Mouse (Mus musculus) heart, embryonic 16.5 days (tissue): Measurements from ENCODE around the gene Atg7. TPM values are rescaled to one million over a fixed set of nuclear protein-coding genes. Genes with fewer than 3 reads are reported as not detected.

Experiments used
- ATAC-seq: fragments of 200-750 bp; cut with Nextera tagmentation; replicated peaks from 2 replicates; pipeline ENCODE4 v1.8.0; 2017; ENCODE audit warnings: moderate number of reproducible peaks; ENCODE audit not compliant: insufficient read depth, low FRiP score; ENCODE audit errors: extremely low read depth
- H3K27ac ChIP-seq: fragments of 300-500 bp; sonication (generic); 2 replicates; pipeline ENCODE4 v1.5.1; 2014; ENCODE audit warnings: mild to moderate bottlenecking, low read length, control low read depth, moderate library complexity
- H3K27me3 ChIP-seq: fragments of 300-500 bp; sonication (generic); 2 replicates; pipeline ENCODE4 v1.6.1; 2014; ENCODE audit warnings: low read length, mixed read lengths; ENCODE audit not compliant: control insufficient read depth, insufficient read depth
- H3K36me3 ChIP-seq: fragments of 300-500 bp; sonication (generic); 2 replicates; pipeline ENCODE4 v1.6.1; 2014; ENCODE audit not compliant: control insufficient read depth, insufficient read depth
- H3K4me1 ChIP-seq: fragments of 300-500 bp; sonication (generic); 2 replicates; pipeline ENCODE4 v1.6.1; 2014; ENCODE audit warnings: low read length, mixed read lengths; ENCODE audit not compliant: control insufficient read depth, insufficient read depth
- H3K4me2 ChIP-seq: fragments of 300-500 bp; sonication (generic); 2 replicates; pipeline ENCODE4 v1.6.1; 2014; ENCODE audit warnings: low read depth, mild to moderate bottlenecking, control low read depth, low read length
- H3K4me3 ChIP-seq: fragments of 300-500 bp; sonication (generic); 2 replicates; pipeline ENCODE4 v1.5.1; 2014; ENCODE audit warnings: mild to moderate bottlenecking, control low read depth, low read length
- H3K9ac ChIP-seq: fragments of 300-500 bp; sonication (generic); 2 replicates; pipeline ENCODE4 v1.6.1; 2014; ENCODE audit warnings: low read length, control low read depth
- H3K9me3 ChIP-seq: fragments of 300-500 bp; sonication (generic); replicated peaks from 2 replicates; pipeline ENCODE4 v1.6.1; 2016; ENCODE audit warnings: low read length; ENCODE audit not compliant: control insufficient read depth
- WGBS: fragments of 180-500 bp; shearing (Covaris S2); extraction: QIAGEN DNeasy Blood & Tissue Kit; methylation state at CpG from one replicate; pipeline ENCODE4 v1.1.7; 2014; 5-methylcytosine and 5-hydroxymethylcytosine counted together
- polyA plus RNA-seq: library from polyadenylated mRNA; unstranded; fragments of >200 nt; fragmentation: Nextera tagmentation; extraction: Ambion mirVana; gene quantifications from 2 replicates; pipeline ENCODE4 v1.2.1, GENCODE M21; 2015

Gene Atg7
- polyA plus RNA-seq, 1 experiment from 2014 or later: 17.1 TPM

DNA sequence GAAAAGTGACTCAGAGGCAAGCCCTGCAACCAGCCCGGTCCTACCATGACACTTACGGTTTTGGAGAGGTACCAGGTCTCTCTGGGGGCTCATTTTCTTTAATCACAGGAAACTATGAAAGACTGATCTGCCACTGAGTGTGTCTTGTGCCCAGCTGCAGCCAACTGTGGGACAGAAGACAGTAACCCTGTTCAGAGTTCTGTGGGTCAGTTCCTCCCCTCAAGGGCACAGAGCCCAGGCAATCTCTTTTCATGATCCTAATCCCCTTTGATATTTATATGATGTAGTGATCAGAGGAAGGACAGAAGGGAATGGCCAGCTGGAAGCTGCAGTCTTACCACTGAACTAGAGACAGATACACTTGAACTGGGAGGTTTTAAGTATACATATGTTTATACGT, 92.2 kb downstream of the Atg7 start:
- H3K4me2 ChIP-seq: no peak overlapping the region
- H3K9ac ChIP-seq: no peak overlapping the region
- no peak for ATAC-seq
- H3K9me3 ChIP-seq: no peaks in the 10 kb centered on the region
- H3K27me3 ChIP-seq: 0 out of 2 replicates have a peak, but pooled peaks cover 2% of the 10 kb centered on the region
- no peak overlapping the region for H3K4me3 ChIP-seq
- H3K4me1 ChIP-seq: peaks cover 3% of the 10 kb centered on the region
- 81% methylated on average over 3 of the region's 3 CpGs for WGBS
- H3K27ac ChIP-seq: no peak overlapping the region
- H3K36me3 ChIP-seq: no peaks in the 10 kb centered on the region

DNA sequence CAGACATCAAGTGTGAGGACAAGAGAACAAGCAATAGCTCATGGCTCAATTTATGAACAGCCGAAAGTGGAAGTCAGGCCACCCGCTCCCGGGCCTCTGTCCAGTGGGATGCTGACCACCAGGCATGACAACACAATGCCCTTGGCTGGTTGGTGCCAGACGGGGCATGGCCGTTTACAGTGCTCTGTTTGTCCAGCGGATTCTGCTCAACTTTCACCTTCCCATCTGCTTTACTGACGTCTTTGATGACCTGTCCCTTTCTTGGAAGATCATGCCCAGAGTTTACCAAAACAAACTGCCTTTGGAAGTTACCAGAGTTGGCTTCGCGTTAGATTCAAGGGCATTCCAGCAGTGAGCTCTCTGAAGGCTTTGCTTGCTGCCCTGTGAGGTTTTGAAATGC, 93.5 kb downstream of the Atg7 start:
- H3K36me3 ChIP-seq: no peaks in the 10 kb centered on the region
- 0 out of 2 replicates have a peak, but pooled peaks cover 2% of the 10 kb centered on the region for H3K27me3 ChIP-seq
- H3K4me1 ChIP-seq: peaks cover 3% of the 10 kb centered on the region
- H3K4me2 ChIP-seq: no peak overlapping the region
- H3K4me3 ChIP-seq: no peak overlapping the region
- no peak overlapping the region for H3K27ac ChIP-seq
- H3K9me3 ChIP-seq: no peaks in the 10 kb centered on the region
- no peak overlapping the region for H3K9ac ChIP-seq
- WGBS: 89% methylated on average over 9 of the region's 9 CpGs
- ATAC-seq: no peak

DNA sequence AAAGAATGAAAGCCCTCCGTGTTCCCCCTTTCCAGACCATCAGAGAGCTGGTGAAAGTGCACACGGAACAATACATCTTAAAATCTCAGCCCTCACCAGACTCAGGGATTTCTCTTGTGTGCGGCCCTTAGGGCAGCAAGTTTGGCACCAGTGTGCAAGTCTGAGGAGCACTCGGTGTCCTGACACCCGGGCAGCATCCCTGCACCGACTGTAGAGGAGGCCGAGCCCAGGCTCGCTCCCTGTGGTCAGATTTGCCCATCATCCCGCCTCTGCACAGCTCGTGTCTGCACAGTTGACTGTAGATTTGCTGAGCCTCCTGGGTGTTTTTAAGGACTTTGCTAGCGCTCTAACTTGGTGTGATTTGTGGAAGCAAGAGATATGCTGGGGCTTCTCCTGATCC, 94.3 kb downstream of the Atg7 start:
- 85% methylated on average over 11 of the region's 11 CpGs for WGBS
- Histone ChIP-seq H3K9me3 (no peaks in the 10 kb centered on the region), H3K4me2 (no peak overlapping the region), H3K9ac (no peak overlapping the region), H3K27me3 (0 out of 2 replicates have a peak, but pooled peaks cover 2% of the 10 kb centered on the region), H3K4me1 (peaks cover 3% of the 10 kb centered on the region), H3K4me3 (no peak overlapping the region), H3K27ac (no peak overlapping the region), H3K36me3 (no peaks in the 10 kb centered on the region)
- no peak for ATAC-seq

DNA sequence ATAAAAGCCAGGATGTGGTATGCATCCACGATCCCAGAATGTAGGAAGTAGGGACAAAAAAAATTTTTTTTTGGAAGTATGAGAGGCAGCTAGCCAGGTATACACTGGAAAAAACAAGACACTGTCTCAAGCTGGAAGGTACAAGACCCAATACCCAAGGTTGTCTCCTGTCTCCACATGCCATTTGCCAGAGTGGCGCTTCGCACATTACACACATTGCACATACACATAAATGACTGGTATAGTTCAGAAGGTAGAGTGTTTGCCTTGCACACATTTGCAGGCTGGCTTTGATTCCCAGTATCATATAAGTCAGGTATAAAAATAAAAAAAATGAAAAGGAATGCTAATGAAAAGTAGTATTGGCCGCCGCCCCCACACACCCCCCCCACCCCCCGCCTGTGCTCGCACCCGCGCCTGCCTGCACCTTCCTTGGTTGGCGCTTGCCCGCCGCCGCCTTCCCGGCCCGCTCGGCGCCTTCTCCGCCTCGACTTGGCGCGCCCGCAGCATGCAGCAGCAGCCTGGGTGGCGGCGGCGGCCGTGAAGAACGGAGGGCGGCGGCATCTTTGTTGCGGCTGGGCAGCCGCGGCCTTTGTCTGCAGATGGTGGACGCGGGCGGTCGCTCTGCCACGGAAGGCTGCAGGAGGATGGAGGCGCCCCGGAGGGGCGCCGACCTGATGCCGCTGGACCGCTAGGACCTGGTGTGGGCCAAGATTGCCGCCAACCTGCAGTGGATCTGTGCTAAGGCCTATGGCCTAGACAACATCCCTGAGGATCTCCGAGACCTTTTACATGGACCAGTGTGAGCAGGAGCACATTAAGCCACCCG, 95.2 kb downstream of the Atg7 start:
- no peak overlapping the region for H3K27ac ChIP-seq
- ATAC-seq: no peak
- 12% methylated on average over 46 of the region's 46 CpGs for WGBS
- peaks cover 3% of the 10 kb centered on the region for H3K4me1 ChIP-seq
- H3K4me2 ChIP-seq: peak overlapping the region; percentile 77
- peak overlapping the region; percentile 48 for H3K4me3 ChIP-seq
- peak overlapping the region; percentile 64 for H3K9ac ChIP-seq
- 0 out of 2 replicates have a peak, but pooled peaks cover 2% of the 10 kb centered on the region for H3K27me3 ChIP-seq
- H3K9me3 ChIP-seq: no peaks in the 10 kb centered on the region
- no peaks in the 10 kb centered on the region for H3K36me3 ChIP-seq

DNA sequence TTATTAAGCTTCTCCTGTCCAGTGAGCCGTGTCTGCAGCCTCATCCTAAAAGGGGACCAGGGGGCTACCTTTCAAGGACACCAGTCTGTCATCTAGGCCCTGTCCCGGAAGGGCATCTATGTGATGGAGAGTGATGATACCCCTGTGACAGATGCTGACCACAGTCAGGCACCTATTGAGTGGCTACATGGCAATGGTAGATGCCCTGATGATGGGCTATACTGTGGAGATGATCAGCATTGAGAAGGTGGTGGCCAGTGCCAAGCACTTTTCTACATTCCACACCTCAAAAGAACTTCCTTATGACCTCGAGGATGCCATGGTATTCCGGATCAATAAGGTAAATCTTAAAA, 95.8 kb downstream of the Atg7 start:
- no peak overlapping the region; the same call in none of the 2 replicates for H3K4me3 ChIP-seq
- no peaks in the 10 kb centered on the region for H3K36me3 ChIP-seq
- no peak for ATAC-seq
- 88% methylated on average over 4 of the region's 4 CpGs for whole genome bisulfite sequencing
- H3K4me2 ChIP-seq: peak overlapping the region; percentile 77
- no peak overlapping the region for H3K27ac ChIP-seq
- no peaks in the 10 kb centered on the region for H3K9me3 ChIP-seq
- H3K27me3 ChIP-seq: 0 out of 2 replicates have a peak, but pooled peaks cover 2% of the 10 kb centered on the region
- H3K9ac ChIP-seq: no peak overlapping the region
- peaks cover 3% of the 10 kb centered on the region for H3K4me1 ChIP-seq

DNA sequence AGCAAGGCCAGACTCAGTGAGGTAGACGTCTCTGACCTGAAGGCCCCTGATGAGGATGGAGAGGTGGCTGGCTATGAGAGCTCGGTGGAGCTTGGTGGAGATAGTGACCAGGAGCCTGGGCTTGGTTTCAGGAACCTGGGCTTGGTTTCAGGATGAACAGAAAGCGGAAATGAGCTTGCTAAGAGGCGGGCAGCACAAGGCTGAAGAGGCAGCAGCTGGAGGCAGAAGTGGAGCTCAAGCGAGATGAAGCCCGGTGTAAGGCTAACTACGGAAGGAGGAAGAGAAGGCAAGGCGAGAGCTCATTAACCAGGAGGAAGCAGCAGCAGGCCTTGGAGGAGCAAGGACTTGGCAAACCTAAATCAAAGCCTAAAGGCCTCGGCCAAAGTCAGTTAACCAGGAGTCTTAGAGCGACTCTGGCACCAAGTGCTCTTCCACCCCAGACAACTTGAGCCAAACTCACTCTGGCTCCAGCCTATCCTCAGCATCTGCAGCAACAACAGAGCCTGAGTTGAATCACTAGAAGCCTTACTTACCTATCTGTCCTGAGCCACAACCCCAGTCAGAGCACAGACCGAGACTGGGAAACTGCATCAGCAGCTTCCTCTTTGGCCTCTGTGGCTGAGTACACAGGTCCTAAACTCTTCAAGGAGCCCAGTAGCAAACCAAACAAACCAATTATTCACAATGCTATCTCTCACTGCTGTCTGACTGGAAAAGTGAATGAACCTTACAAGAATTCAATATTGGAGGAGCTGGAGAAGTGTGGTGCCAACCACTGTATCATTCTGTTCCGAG, 99.5 kb downstream of the Atg7 start:
- Histone ChIP-seq H3K36me3 (no peaks in the 10 kb centered on the region), H3K4me1 (peaks cover 3% of the 10 kb centered on the region), H3K27ac (no peak overlapping the region), H3K9ac (no peak overlapping the region), H3K9me3 (no peaks in the 10 kb centered on the region), H3K4me2 (no peak overlapping the region), H3K27me3 (no peaks in the 10 kb centered on the region), H3K4me3 (no peak overlapping the region)
- ATAC-seq: no peak
- WGBS: 82% methylated on average over 12 of the region's 12 CpGs

DNA sequence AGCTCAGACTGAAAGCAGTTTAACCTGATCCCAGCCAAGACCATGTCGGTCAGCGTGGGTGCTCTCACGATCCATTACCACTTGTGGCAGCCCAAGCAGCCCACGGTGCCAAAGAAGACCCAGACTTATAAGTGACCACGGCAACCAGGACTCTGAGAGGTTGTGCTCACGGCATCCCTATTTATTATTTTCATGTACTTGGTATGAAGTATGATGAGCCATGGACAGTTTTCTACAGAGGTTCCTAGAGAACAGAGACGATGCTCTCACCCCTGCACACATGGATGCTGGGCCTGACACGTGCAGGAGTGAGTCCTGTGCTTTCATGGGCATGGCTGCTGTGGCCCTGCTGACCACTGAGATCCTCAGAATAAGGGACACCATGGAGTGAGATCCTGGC, 100.2 kb downstream of the Atg7 start:
- H3K36me3 ChIP-seq: no peaks in the 10 kb centered on the region
- no peak overlapping the region for H3K27ac ChIP-seq
- no peak overlapping the region for H3K9ac ChIP-seq
- 87% methylated on average over 8 of the region's 8 CpGs for WGBS
- H3K9me3 ChIP-seq: no peaks in the 10 kb centered on the region
- no peak for ATAC-seq
- H3K4me1 ChIP-seq: peaks cover under 1% of the 10 kb centered on the region; the same call in 1 of the 2 replicates
- no peaks in the 10 kb centered on the region for H3K27me3 ChIP-seq
- H3K4me3 ChIP-seq: no peak overlapping the region
- no peak overlapping the region for H3K4me2 ChIP-seq

DNA sequence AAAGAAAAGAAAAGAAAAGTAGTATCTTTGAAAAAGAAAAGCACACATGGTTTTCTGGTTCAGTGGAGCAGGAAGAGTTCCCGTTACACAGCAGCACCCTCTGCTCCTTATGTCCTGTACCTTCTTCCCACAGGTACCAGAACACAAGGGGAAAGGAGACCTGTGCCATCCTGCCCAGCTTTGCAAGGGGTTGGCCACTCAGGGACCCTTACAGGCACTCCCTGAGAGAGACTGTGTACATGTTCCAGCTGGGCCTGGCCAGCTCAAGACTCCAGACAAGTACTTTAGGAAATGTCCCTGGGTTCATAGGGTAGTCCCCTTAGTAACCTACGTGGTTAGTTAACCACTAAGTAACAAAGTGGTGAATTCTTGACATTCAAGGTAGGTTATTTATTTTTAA, 100.9 kb downstream of the Atg7 start:
- WGBS: 84% methylated on average over 2 of the region's 2 CpGs
- Histone ChIP-seq H3K9ac (no peak overlapping the region), H3K27ac (no peak overlapping the region), H3K4me2 (no peak overlapping the region), H3K4me1 (no peaks in the 10 kb centered on the region), H3K4me3 (no peak overlapping the region), H3K36me3 (no peaks in the 10 kb centered on the region), H3K9me3 (no peaks in the 10 kb centered on the region), H3K27me3 (no peaks in the 10 kb centered on the region)
- no peak for ATAC-seq

DNA sequence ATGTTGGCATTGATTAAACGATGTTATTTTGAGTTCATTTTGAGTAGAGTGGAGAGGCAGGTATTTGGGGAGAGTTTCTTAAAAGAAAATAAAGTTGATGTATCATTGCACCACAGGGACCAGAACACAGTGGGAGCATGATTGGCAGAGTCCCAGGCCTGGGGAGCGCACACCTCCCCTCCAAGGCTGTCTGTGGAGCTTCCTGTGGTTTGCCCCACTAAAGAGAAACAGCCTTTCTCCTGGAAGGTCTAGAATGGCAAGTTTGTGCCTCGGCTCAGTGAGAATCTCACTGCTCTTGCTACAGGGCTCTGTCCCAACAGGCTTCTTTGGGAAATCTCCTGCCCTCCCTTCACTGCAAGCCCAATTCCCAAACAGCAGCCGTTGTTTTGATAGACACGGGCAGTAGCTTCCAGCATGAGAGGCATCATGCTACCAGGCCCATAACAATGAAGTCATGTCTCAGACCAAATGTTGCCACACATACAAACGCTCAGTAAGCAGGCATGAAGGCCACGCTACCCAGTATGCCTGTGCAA, 103.6 kb downstream of the Atg7 start:
- Histone ChIP-seq H3K4me3 (no peak overlapping the region), H3K9ac (no peak overlapping the region)

More for the DNA sequence above, 103.6 kb downstream of the Atg7 start:
- Histone ChIP-seq H3K36me3 (no peaks in the 10 kb centered on the region), H3K27me3 (no peaks in the 10 kb centered on the region), H3K4me1 (no peaks in the 10 kb centered on the region), H3K27ac (no peak overlapping the region), H3K9me3 (no peaks in the 10 kb centered on the region), H3K4me2 (no peak overlapping the region)
- ATAC-seq: no peak
- 80% methylated on average over 7 of the region's 7 CpGs for WGBS
